Mouse (Mus musculus): ENCODE results near the gene Nol11.
A peak's percentile ranks its signal among the peaks of the same experiment; 100 is the strongest.

Gene Nol11

DNA sequence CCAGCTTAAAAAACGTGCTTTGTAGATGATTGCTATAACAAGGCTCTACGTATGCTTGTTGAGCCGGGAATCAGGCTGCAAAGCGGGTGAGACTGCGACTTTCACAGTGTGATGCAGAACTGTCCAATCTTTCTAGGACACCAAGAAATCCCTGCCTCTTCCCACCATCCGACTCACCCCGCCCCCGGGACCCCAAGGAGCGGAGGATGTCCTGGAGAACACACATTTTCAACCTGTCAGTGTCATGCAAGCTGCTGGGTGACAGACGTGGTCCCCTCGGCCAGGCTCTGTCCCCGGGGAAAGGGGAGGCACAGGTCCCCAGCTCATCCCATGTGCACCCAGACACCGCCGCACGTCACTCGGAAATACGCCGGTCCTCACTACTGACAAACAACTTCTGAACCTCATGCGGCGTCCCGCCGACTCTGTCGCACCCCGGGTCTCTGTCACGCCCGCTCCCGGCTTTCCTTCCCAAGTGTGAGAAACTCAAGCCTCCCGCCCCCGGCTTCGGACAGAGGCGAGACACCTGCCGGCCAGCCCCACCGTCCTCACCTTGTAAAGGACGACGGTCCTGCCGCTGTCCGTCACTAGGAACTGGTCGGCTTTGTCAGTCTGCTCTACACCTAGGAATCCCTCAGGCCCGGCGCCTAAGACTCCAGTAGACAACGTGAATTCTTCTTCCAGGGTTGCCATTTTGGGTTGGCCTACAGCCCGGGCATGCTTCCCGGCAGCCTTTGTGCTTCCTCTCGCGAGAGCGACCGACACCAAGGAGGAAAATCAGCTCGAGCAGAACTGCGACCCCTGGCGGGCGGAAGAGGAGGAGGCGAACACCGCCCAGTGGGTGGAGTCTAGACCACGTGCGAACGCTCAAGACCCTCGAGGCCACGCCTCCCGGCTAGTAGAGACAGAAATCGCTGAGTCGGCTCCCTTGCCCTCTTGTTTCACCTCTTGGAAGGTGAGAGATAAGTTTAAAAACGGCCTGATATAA, at the start of gene Nol11:
TSS of gene Nol11 (minus strand) at position 817 of the 988 bp plus-strand sequence.
- DNase-seq (ENCODE audit: low spot score): peak; percentile 99

GRCm38 (mm10) chr11:107238506-107238905, 49.3 kb upstream of the Nol11 start:
- no peak for DNase-seq (ENCODE audit: low spot score)

- DNase-seq (ENCODE audit: low spot score): no peak
Observed at GRCm38 (mm10) chr11:107237532-107237931, 48.4 kb upstream of the Nol11 start.

DNA sequence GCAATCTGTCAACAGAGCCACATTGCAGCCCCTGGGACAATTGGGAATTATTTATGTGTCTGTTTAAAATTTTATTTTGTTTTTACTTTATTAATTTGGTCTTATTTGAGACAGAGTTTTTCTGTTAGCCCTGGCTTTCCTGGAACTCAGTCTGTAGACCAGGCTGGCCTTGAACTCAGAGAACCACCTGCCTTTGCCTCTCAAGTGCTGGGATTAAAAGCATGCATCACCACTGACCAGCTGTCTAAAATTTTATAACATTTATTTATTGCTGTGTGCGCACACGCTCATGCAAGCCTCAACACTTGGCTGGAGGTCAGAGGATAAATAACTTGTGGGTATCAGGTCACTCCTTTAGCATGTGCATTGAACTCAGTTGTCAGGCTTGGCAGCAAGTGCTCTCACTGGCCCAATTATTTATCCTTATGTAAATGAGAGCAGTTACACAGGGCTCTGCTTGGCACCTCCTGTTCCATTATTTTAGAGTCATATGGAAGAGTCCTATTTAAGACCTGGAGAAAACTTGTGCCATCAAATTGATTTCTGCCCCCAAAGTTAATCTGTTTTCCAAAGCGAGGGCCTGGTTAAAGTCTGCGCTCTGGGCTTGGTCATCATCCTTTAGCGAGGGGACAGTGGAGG, 44.2 kb upstream of the Nol11 start:
- no peak for DNase-seq (ENCODE audit: low spot score)

- no peak for DNase-seq (ENCODE audit: low spot score)
Observed at GRCm38 (mm10) chr11:107230128-107230527, 40.9 kb upstream of the Nol11 start.

DNA sequence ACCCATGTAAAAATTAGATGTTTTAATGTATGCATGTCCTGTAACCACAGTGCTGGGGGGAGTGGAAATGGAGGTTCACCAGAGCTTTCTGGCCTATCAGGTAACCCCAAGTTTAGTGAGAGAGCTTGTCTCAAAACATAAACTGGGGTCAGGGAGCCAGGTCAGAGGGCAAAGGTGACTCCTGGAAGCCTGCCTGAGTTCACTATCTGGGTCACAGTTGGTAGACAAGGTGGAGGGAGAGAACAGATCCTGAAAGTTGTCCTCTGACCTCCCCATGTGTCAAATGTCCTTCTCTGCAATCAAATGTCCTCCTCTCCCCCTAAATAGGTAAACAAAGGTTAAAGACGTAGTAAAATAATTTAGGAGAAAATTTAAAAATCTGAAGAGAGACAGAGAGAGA, 37.2 kb upstream of the Nol11 start:
- no peak for DNase-seq (ENCODE audit: low spot score)

DNA sequence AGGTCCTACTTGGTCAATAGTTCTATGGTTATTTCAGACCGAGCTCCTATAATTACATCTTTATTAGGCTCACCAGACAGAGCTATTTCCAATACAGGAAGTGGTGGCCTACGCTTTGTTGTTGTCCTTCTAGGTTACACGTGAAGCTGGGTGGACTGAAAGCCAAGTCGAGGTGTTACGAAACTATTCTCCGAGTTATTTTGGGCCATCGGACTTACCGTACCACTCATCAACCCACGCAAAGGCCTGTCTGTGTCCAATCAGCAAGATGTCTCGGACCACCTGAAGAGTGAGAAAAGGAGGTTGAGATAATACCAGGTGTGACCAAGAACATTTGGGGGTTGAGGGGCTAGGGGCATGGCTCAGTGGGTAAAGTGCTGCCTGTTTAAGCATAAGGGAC, 36.8 kb upstream of the Nol11 start:
- no peak for DNase-seq (ENCODE audit: low spot score)

GRCm38 (mm10) chr11:107225301-107225700, 36.1 kb upstream of the Nol11 start:
- DNase-seq (ENCODE audit: low spot score): no peak

DNA sequence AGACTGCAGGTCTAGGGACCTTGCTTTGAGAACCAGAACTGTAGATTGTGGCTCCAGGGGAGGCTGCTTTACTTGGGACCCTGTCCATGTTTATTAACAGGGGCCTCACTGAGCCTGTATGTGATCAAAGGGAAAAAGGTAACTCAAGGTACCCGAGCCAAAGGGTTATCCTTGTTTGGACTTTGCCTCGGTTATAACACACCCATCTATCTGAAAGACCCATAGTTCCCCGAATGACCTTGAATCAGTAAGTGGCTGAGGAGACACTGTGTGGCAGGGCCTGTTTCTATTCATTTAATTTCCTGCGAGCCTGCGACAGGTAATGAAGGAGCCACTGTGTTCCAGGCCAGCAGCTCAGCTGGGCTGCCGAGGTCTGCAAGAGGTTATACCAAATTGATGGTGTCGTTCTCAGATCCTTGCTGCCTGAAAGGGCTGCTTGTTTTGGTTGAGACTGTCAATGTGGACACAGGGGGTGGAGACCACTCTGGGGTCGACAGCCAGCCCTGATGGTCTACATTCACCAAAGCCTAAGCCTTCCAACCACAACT, 34.6 kb upstream of the Nol11 start:
- no peak for DNase-seq (ENCODE audit: low spot score)

- peak; percentile 49 for DNase-seq (ENCODE audit: low spot score)
Observed at GRCm38 (mm10) chr11:107223169-107223561, 34.0 kb upstream of the Nol11 start.

DNA sequence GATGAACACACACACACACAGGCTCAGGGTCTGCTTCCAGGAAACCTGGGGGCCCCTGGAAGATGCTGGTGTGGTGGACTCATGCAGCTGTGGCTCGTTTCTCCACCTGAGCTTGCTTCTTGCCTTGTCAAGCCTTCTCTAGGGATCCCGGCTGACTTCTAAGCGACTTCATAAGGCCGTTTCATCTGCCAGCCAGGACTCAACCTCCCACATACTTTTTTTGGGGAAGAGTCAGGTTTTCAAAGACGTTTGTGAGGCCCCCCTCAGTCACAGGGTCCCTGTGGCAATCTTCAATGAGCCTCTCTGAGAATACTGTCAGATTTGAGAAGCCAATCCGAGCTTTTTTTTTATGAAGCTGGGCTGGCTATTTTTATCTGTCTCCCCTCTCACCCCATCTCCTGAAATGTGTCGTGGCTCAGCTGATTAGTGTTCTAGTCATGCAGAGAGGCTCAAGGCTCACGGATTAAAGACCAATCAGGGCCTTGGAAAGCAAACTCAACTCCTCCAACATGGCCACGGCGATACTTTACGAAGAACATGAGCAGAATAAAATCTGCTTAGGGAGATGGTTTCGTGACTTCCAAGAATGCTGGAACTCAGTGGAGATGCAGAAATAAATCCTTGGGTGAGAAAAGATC, 33.5 kb upstream of the Nol11 start:
- no peak for DNase-seq (ENCODE audit: low spot score)

DNA sequence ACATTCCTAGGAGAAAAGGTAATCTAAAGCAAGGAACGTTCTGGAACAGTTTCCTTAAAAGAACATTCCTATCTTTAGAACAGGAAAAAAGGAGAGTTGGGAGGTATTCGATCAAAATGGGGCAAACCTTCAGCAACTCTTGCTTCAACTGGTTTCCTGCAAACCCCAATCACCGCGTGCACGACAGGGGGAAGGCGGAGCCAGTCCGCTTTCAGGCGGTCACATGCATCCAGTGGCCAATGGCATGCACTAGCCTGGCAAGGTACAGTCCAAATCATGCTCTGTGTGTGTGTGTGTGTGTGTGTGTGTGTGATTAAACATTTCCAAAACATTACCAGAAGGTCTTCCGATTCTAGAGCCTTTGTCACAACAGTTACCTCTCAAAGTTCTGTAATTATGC, 25.9 kb upstream of the Nol11 start:
- DNase-seq (ENCODE audit: low spot score): no peak

GRCm38 (mm10) chr11:107213745-107214144, 24.6 kb upstream of the Nol11 start:
- no peak for DNase-seq (ENCODE audit: low spot score)

DNA sequence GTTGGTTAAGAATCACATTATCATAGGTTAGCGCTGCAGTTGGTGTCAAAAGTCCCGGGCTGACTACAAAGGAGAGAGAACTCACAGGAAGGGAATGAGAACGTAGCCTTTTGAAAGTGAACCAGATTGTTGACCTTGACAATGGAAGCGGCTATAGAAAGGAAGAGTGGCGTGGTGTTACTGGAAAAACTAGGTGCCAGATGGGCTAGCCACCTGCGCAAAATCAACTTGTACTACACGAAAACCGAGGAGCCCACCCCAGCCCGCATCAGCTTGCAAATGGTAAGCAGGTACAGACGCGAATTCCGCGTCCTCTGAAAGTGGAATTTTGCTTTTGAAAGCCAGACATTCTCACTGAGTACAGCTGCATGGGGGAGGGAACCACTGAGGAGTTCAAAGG, 20.6 kb upstream of the Nol11 start:
- no peak for DNase-seq (ENCODE audit: low spot score)

GRCm38 (mm10) chr11:107201773-107202172, 12.6 kb upstream of the Nol11 start:
- no peak for DNase-seq (ENCODE audit: low spot score)

- no peak for DNase-seq (ENCODE audit: low spot score)
Observed at GRCm38 (mm10) chr11:107199281-107199680, 10.1 kb upstream of the Nol11 start.

GRCm38 (mm10) chr11:107195334-107195733, 6.2 kb upstream of the Nol11 start:
- DNase-seq (ENCODE audit: low spot score): no peak

GRCm38 (mm10) chr11:107190376-107190775, 1.2 kb upstream of the Nol11 start:
- no peak for DNase-seq (ENCODE audit: low spot score)

DNA sequence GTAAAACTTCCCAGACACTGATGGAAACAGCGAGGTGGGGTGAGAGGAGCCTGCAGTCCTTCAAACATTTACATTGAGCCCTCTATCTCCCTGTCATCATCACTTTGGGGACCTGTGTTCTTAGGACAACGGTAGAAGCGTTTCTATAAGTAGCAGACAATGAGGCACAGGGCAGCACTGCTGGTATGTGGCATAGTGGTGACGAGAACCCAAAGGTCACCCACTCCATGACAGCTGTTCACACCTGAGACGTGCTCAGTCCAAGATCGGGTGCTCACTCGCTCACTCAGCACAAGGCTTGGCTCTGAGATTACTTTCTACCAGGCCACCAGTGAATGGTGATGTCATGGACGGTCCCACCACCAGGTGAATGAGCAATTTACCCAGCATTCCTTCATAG, 5.4 kb downstream of the Nol11 start:
- no peak for DNase-seq (ENCODE audit: low spot score)

DNA sequence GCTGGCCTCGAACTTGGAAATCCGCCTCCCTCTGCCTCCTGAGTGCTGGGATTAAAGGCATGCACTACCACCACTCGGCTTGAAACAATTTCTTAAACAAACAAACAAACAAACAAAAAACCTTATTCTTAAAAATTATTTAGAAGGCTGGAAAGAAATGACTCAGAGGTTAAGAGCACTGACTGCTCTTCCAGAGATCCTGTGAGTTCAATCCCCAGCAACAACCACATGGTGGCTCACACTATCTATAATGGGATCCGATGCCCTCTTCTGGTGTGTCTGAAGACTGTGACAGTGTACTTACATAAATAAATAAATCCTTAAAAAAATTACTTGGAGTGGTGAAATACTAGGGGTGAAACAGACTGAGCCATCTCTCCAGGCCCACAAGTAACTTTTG, 28.0 kb downstream of the Nol11 start:
- DNase-seq (ENCODE audit: low spot score): no peak

DNA sequence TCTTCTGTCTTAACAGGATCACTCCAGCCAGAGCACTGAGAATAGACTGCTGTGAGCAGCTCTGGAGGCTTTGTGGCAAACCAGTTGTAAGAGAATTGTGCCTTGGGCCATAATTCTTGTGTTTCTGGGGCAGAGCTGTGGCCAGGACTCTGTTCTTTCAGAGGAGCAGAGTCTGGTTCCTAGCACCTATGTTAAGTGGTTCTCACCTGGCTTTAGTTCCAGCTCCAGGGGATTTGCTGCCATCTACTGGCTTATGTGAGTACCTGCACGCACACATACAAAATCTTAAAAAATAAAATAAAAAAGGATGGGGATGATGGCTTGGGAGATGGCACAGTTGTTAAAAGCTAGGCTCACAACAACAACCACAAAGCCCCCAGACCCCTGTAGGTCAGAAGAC, 30.1 kb downstream of the Nol11 start:
- no peak for DNase-seq (ENCODE audit: low spot score)

- DNase-seq (ENCODE audit: low spot score): no peak
Observed at GRCm38 (mm10) chr11:107156977-107157642, 32.1 kb downstream of the Nol11 start.

All from testis, postnatal 10 days (tissue).